Mouse (Mus musculus): Measurements from ENCODE around the gene Ccpg1os. TPM values are rescaled to one million over a fixed set of nuclear protein-coding genes. Genes with fewer than 3 reads are reported as not detected.

Gene Ccpg1os
- total RNA-seq, 2 experiments from 2014 or later, result 5.9 to 6.7 TPM

- DNase-seq, result no peak
- intact Hi-C loops (cut with DNase I; ENCODE audit: low total_unique reads), result no loop called here
These were observed 49.9 kb downstream of the Ccpg1os start for GRCm38 (mm10) chr9:72935309-72935708.

GRCm38 (mm10) chr9:72931166-72931790 lies 53.9 kb downstream of the Ccpg1os start:
- no peak for DNase-seq
- intact Hi-C loops (cut with DNase I; ENCODE audit: low total_unique reads), result no loop called here

Small RNA genes lying within 50 kb of the gene (microRNA-seq; reads per million reads assigned to microRNA genes)
- gene Gm27353, result 0 reads per million in 2 experiments

Other genes with a start within 250 kb of the Ccpg1os start
- under 1 TPM; 0.45 to 0.80 TPM for gene Prtg, start 178.5 kb downstream of the Ccpg1os start, total RNA-seq (2021)
- gene Pygo1, start 59.7 kb downstream of the Ccpg1os start, total RNA-seq (2021), result 1 to 10 TPM; 4.0 to 6.2 TPM
- gene Dyx1c1, start 26.6 kb downstream of the Ccpg1os start, total RNA-seq (2021), result under 1 TPM; 0.43 to 0.60 TPM
- gene Gm44503, start 26.5 kb downstream of the Ccpg1os start, total RNA-seq (2021), result not detected
- gene Ccpg1, start within 50 bp of the Ccpg1os start, total RNA-seq (2021), result 10 to 100 TPM; 32.3 to 36.7 TPM
- gene Pigb, start 55.0 kb upstream of the Ccpg1os start, total RNA-seq (2021), result 1 to 10 TPM; 3.3 to 4.6 TPM
- gene Rab27a, start 59.5 kb upstream of the Ccpg1os start, total RNA-seq (2021), result 1 to 10 TPM; 1.8 to 6.0 TPM
- gene Khdc3, start 116.5 kb upstream of the Ccpg1os start, total RNA-seq (2021), result not detected
- gene Gm20509, start 117.1 kb upstream of the Ccpg1os start, total RNA-seq (2021), result not detected
- 10 to 100 TPM; 41.2 to 42.7 TPM for gene Rsl24d1, start 128.0 kb upstream of the Ccpg1os start, total RNA-seq (2021)

Data from gastrocnemius, postnatal 14 days (tissue).